Mouse (Mus musculus) thymus, adult 2 months (tissue): ENCODE data around the gene Snapc1. TPM values are rescaled to one million over a fixed set of nuclear protein-coding genes. Genes with fewer than 3 reads are reported as not detected.
A peak's percentile ranks its signal among the peaks of the same experiment; 100 is the strongest.

Experiments used
- DNase-seq: peaks from one replicate; pipeline ENCODE4 v3.0.0; 2021
- H3K27ac ChIP-seq: fragments of 200-500 bp; 2 replicates; pipeline ENCODE4 v1.5.1; 2012; ENCODE audit warnings: low read length, control low read depth; ENCODE audit not compliant: control insufficient read depth, insufficient read depth
- H3K27me3 ChIP-seq: fragments of 200-500 bp; 2 replicates; pipeline ENCODE4 v1.6.1; 2012; ENCODE audit warnings: mild to moderate bottlenecking, low read length, moderate library complexity, mixed read lengths; ENCODE audit not compliant: control insufficient read depth, insufficient read depth
- H3K36me3 ChIP-seq: fragments of 200-500 bp; 2 replicates; pipeline ENCODE4 v1.6.1; 2012; ENCODE audit warnings: mild to moderate bottlenecking, low read length, moderate library complexity; ENCODE audit not compliant: control insufficient read depth, insufficient read depth
- H3K4me1 ChIP-seq: fragments of 200-500 bp; replicated peaks from 2 replicates; pipeline ENCODE4 v1.6.1; 2012; ENCODE audit warnings: low read length; ENCODE audit not compliant: control insufficient read depth, insufficient read depth
- H3K4me3 ChIP-seq: fragments of 200-500 bp; 2 replicates; pipeline ENCODE4 v1.5.1; 2012; ENCODE audit warnings: mild to moderate bottlenecking, low read length, control low read depth, moderate library complexity; ENCODE audit not compliant: control insufficient read depth, insufficient read depth
- CTCF ChIP-seq: fragments of 200-500 bp; IDR thresholded peaks from 2 replicates; pipeline ENCODE4 v1.5.1; 2012; ENCODE audit warnings: mild to moderate bottlenecking, control low read depth, low read length, moderate library complexity, borderline replicate concordance; ENCODE audit not compliant: control insufficient read depth, poor library complexity, insufficient read depth; ENCODE audit errors: extremely low read depth
- POLR2A ChIP-seq: fragments of 200-500 bp; IDR thresholded peaks from 2 replicates; pipeline ENCODE4 v1.6.1; 2012; ENCODE audit warnings: mild to moderate bottlenecking, low read length, control low read depth, moderate library complexity; ENCODE audit not compliant: control insufficient read depth, poor library complexity, insufficient read depth; ENCODE audit errors: extremely low read depth
- WGBS: fragments of 180-500 bp; shearing (Covaris S2); methylation state at CpG from one replicate; pipeline ENCODE4 v1.1.7; 2018; 5-methylcytosine and 5-hydroxymethylcytosine counted together
- polyA plus RNA-seq: library from polyadenylated mRNA; depleted of rRNA; stranded (reverse); fragments of >200 nt; gene quantifications from 2 replicates; pipeline ENCODE4 v1.2.3, GENCODE M21; 2012; rRNA removed

Snapc1 gene
- polyA plus RNA-seq, 1 experiment: 9.3 TPM

GRCm38 (mm10) chr12:74009448-74009911, 45.2 kb downstream of the Snapc1 start:
- H3K4me3 ChIP-seq: no peak overlapping the region
- DNase-seq: peak; percentile 24
- no peak overlapping the region for H3K27ac ChIP-seq
- 23% methylated on average over 8 of the region's 8 CpGs for WGBS
- H3K4me1 ChIP-seq: no peaks in the 10 kb centered on the region
- H3K27me3 ChIP-seq: no peaks in the 10 kb centered on the region
- peak; percentile 82; the same call in 1 of the 2 replicates for TF ChIP-seq CTCF
- TF ChIP-seq POLR2A: no peak
- H3K36me3 ChIP-seq: no peaks in the 10 kb centered on the region

DNA sequence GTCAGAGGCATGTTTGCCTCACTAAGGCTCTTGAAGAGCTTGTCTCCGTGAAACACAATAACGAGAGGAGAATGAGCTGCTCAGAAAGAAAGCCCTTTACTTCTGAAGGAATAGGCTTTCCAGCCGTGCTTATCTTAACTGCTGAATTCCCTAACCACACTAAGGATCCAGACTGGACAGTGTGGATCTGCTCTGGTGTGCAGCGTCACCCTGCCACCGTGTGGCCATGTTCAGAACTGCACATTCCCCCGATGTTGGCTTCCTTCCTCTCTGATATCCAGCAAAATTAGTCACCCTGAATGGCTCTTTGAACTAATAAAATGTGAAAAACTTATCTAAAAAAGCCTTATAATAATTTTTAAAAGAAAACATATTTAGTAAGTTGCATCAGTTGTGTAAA, 49.5 kb downstream of the Snapc1 start:
- Histone ChIP-seq H3K4me3 (no peak overlapping the region), H3K4me1 (no peaks in the 10 kb centered on the region), H3K36me3 (no peaks in the 10 kb centered on the region), H3K27ac (no peak overlapping the region), H3K27me3 (no peaks in the 10 kb centered on the region)
- 6% methylated on average over 6 of the region's 6 CpGs for WGBS
- DNase-seq: peak; percentile 55
- TF ChIP-seq POLR2A (no peak), CTCF (peak; percentile 82; the same call in 1 of the 2 replicates)

DNA sequence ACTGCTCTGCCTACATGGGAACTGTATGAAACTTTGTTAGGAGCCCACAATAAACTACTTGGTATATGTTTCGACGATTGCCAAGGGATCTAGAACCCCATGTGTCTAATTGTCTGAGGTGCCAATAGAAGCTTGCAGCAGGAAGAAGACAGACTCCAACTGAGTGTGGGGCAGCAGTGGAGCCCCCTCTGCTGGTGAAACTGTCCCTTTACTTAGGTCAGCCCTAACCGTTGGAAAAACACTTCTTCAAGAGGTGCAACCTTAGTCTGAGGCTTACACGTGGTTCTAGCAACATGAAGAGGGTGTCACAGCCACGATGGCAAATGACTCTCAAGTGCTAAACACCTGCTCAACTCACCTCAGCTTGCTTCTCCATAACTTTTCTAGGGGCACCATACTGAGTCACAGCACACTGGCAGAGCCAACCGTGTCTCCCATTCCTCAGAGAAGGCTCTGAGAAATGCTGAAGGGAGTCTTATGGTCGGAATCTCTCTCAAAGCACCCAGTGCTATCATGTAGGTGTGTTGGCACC, 50.5 kb downstream of the Snapc1 start:
- H3K27ac ChIP-seq: no peak overlapping the region
- peak; percentile 45 for DNase-seq
- TF ChIP-seq POLR2A (no peak), CTCF (no peak)
- H3K27me3 ChIP-seq: no peaks in the 10 kb centered on the region
- no peak overlapping the region for H3K4me3 ChIP-seq
- H3K36me3 ChIP-seq: no peaks in the 10 kb centered on the region
- WGBS: 58% methylated on average over 7 of the region's 7 CpGs
- H3K4me1 ChIP-seq: no peaks in the 10 kb centered on the region

DNA sequence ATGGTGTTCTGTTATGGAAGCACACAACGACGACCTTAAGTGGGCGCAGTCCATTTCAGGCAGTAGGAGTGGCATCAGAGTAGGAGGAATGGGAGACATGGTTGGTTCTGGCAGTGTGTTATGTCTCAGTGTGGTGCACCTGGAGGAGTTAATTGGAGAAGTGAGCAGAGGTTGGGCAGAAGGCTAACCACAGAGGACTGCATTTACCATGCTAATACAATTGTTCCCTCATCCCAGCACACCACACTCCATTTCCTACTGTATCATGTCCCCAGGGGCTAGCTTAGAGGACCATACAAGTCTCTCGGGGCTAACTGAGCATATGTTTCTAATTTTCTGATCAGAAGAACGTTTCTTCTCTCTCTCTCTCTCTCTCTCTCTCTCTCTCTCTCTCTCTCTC, 51.2 kb downstream of the Snapc1 start:
- WGBS: 69% methylated on average over 5 of the region's 5 CpGs
- TF ChIP-seq CTCF (no peak), POLR2A (no peak)

GRCm38 (mm10) chr12:74023260-74023659, 59.0 kb downstream of the Snapc1 start:
- H3K4me3 ChIP-seq: no peak overlapping the region
- no peak overlapping the region for H3K27ac ChIP-seq
- H3K36me3 ChIP-seq: no peaks in the 10 kb centered on the region
- no peaks in the 10 kb centered on the region for H3K27me3 ChIP-seq
- TF ChIP-seq POLR2A (no peak), CTCF (no peak)
- H3K4me1 ChIP-seq: no peaks in the 10 kb centered on the region
- DNase-seq: no peak
- WGBS: 91% methylated on average over 5 of the region's 5 CpGs

More for the DNA sequence above, 51.2 kb downstream of the Snapc1 start:
- Histone ChIP-seq H3K36me3 (no peaks in the 10 kb centered on the region), H3K27me3 (no peaks in the 10 kb centered on the region), H3K27ac (no peak overlapping the region), H3K4me3 (no peak overlapping the region), H3K4me1 (no peaks in the 10 kb centered on the region)
- DNase-seq: no peak

DNA sequence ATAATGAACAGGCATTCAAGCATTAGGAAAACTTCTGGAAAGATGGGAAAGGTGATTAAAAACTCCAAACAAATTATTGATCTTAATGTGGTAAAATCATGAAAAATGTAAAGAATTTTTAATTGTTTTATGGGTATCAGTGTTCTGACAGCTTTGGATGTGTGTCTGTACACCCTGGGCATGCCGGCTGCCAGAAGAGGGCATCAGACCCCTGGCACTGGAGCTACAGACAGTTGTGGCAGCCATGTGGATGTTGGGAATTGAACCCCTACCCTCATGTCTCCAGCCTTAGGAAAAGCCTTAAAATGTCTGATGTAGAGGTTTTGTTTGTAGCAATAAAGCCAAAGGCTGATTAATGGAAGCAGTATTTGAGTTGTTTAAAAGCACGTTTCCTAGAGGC, 60.6 kb downstream of the Snapc1 start:
- Histone ChIP-seq H3K4me3 (no peak overlapping the region), H3K36me3 (no peaks in the 10 kb centered on the region), H3K27me3 (no peaks in the 10 kb centered on the region), H3K27ac (no peak overlapping the region), H3K4me1 (no peaks in the 10 kb centered on the region)
- 93% methylated on average over 2 of the region's 2 CpGs for WGBS
- no peak for DNase-seq
- TF ChIP-seq CTCF (no peak), POLR2A (no peak)

Other genes with a start within 250 kb of the Snapc1 start
- gene Hif1a, start 63.1 kb upstream of the Snapc1 start, polyA plus RNA-seq: 45.3 and 57.7 TPM in 2 replicates
- not detected in 2 replicates for gene Gm49321, start 26.8 kb upstream of the Snapc1 start, polyA plus RNA-seq
- gene Syt16, start 33.2 kb downstream of the Snapc1 start, polyA plus RNA-seq: 0.06 TPM in 1 of 2 replicates, not detected in the other